Mouse (Mus musculus) heart, embryonic 16.5 days (tissue): ENCODE results near the gene Hs3st2. TPM values are rescaled to one million over a fixed set of nuclear protein-coding genes. Genes with fewer than 3 reads are reported as not detected.

ENCODE experiments used
- ATAC-seq: fragments of 200-750 bp; cut with Nextera tagmentation; replicated peaks from 2 replicates; pipeline ENCODE4 v1.8.0; 2017; ENCODE audit warnings: moderate number of reproducible peaks; ENCODE audit not compliant: insufficient read depth, low FRiP score; ENCODE audit errors: extremely low read depth
- H3K27ac ChIP-seq: fragments of 300-500 bp; sonication (generic); 2 replicates; pipeline ENCODE4 v1.5.1; 2014; ENCODE audit warnings: mild to moderate bottlenecking, low read length, control low read depth, moderate library complexity
- H3K27me3 ChIP-seq: fragments of 300-500 bp; sonication (generic); 2 replicates; pipeline ENCODE4 v1.6.1; 2014; ENCODE audit warnings: low read length, mixed read lengths; ENCODE audit not compliant: control insufficient read depth, insufficient read depth
- H3K36me3 ChIP-seq: fragments of 300-500 bp; sonication (generic); 2 replicates; pipeline ENCODE4 v1.6.1; 2014; ENCODE audit not compliant: control insufficient read depth, insufficient read depth
- H3K4me1 ChIP-seq: fragments of 300-500 bp; sonication (generic); 2 replicates; pipeline ENCODE4 v1.6.1; 2014; ENCODE audit warnings: low read length, mixed read lengths; ENCODE audit not compliant: control insufficient read depth, insufficient read depth
- H3K4me2 ChIP-seq: fragments of 300-500 bp; sonication (generic); 2 replicates; pipeline ENCODE4 v1.6.1; 2014; ENCODE audit warnings: low read depth, mild to moderate bottlenecking, control low read depth, low read length
- H3K4me3 ChIP-seq: fragments of 300-500 bp; sonication (generic); 2 replicates; pipeline ENCODE4 v1.5.1; 2014; ENCODE audit warnings: mild to moderate bottlenecking, control low read depth, low read length
- H3K9ac ChIP-seq: fragments of 300-500 bp; sonication (generic); 2 replicates; pipeline ENCODE4 v1.6.1; 2014; ENCODE audit warnings: low read length, control low read depth
- H3K9me3 ChIP-seq: fragments of 300-500 bp; sonication (generic); replicated peaks from 2 replicates; pipeline ENCODE4 v1.6.1; 2016; ENCODE audit warnings: low read length; ENCODE audit not compliant: control insufficient read depth
- WGBS: fragments of 180-500 bp; shearing (Covaris S2); extraction: QIAGEN DNeasy Blood & Tissue Kit; methylation state at CpG from one replicate; pipeline ENCODE4 v1.1.7; 2014; 5-methylcytosine and 5-hydroxymethylcytosine counted together
- polyA plus RNA-seq: library from polyadenylated mRNA; unstranded; fragments of >200 nt; fragmentation: Nextera tagmentation; extraction: Ambion mirVana; gene quantifications from 2 replicates; pipeline ENCODE4 v1.2.1, GENCODE M21; 2015

The Hs3st2 gene
- polyA plus RNA-seq, 1 experiment from 2014 or later: 0.12 TPM

DNA sequence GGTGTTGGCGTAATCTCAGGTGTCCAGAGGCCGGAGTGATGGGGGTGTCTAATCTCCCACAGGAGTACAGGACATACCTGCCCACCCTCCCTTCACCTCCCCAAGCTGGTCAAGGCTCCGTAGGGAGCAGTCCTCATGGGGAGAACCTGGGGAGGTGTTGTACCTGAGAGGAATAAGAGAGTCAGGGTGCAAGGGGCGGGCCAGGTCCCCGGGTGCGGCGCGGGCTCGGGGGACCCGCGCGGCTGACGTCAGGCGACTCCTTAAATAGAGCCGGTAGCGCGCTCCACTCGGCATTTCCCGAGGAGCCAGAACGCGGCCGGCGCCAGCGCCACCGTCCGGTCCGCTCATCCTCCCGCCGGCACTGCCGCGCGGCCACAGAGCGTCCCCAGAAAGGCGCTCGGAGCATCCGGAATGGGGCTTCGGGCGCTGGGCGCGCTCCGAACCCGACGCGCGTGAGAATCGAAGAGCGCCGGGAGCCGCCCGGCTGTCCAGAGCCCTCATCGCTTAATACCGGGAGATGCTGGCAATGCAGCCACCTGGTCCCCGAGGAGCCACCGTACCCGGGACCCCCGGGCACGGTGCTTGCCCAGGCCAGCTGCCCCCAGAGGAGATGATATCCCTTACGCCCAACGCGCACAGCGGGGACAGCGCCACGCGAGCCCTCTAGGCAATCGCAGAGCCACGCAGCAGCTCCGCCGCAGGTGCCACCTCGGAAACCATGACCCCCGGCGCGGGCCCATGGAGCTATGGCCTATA lies 503 bp downstream of the Hs3st2 start:
- Histone ChIP-seq H3K9me3 (no peaks in the 10 kb centered on the region), H3K9ac (no peak overlapping the region), H3K27ac (no peak overlapping the region), H3K4me2 (peak overlapping the region; percentile 21), H3K27me3 (peaks cover 41% of the 10 kb centered on the region), H3K4me1 (no peaks in the 10 kb centered on the region), H3K36me3 (no peaks in the 10 kb centered on the region), H3K4me3 (peak overlapping the region; percentile 17)
- ATAC-seq: no peak
- 2% methylated on average over 67 of the region's 72 CpGs for WGBS

DNA sequence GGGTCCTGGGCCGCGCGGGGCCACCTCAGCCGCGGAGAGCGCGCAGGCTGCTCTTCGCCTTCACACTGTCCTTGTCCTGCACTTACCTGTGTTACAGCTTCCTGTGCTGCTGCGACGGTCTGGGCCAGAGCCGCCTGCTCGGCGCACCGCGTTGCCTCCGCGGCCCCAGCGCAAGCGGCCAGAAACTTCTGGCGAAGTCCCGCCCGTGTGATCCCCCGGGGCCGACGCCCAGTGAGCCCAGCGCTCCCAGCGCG lies 1.0 kb downstream of the Hs3st2 start:
- peaks cover 41% of the 10 kb centered on the region for H3K27me3 ChIP-seq
- no peak for ATAC-seq
- H3K4me2 ChIP-seq: no peak overlapping the region
- H3K27ac ChIP-seq: no peak overlapping the region
- H3K4me1 ChIP-seq: no peaks in the 10 kb centered on the region
- no peak overlapping the region for H3K9ac ChIP-seq
- H3K4me3 ChIP-seq: no peak overlapping the region
- 2% methylated on average over 28 of the region's 28 CpGs for WGBS
- H3K9me3 ChIP-seq: no peaks in the 10 kb centered on the region
- no peaks in the 10 kb centered on the region for H3K36me3 ChIP-seq

DNA sequence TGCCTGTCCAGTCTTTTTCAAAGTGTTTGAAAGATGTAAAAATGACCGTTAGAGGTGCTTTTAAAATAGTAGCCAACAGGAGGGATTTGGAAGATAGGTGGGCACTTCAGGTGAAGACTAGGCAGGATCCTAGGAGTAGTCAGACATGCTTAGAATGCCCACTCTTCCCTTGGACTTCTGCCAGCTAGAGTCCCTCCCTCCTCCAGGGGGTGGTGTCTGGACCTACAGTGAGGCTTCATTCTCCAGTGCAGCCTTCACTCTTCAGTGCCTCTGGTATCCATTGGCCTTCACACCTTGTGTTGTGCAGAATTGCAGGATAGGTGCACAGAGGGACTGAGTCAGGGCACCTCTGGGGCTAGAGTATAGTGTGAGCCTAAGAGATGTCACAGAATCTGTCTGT lies 2.2 kb downstream of the Hs3st2 start:
- H3K9ac ChIP-seq: no peak overlapping the region
- WGBS: 65% methylated on average over 1 of the region's 1 CpGs
- peaks cover 41% of the 10 kb centered on the region for H3K27me3 ChIP-seq

DNA sequence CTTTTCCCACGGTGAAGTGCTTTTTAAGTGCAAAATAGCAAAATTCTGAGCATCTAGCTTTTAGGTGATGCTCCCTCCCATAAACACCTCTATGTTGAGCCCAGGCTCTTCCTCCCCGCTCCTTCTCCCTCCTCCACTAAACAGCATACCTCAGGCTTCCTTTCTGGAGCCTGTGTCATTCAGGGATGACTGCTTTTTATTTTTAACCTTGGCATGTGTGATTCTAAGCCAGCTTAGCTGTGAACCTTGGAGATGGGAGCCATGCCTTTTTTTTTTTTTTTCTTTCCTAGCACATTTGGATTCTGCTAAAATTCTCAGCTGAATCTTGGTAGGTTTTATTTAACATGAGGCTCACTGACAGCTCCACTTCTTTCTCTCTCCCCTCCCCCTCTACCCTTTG lies 3.2 kb downstream of the Hs3st2 start:
- H3K36me3 ChIP-seq: no peaks in the 10 kb centered on the region
- H3K4me3 ChIP-seq: no peak overlapping the region
- H3K9ac ChIP-seq: no peak overlapping the region
- H3K4me2 ChIP-seq: no peak overlapping the region
- 71% methylated on average over 2 of the region's 2 CpGs for WGBS
- H3K9me3 ChIP-seq: no peaks in the 10 kb centered on the region
- ATAC-seq: no peak
- no peaks in the 10 kb centered on the region for H3K4me1 ChIP-seq
- no peak overlapping the region for H3K27ac ChIP-seq
- peaks cover 41% of the 10 kb centered on the region for H3K27me3 ChIP-seq

More for the DNA sequence above, 2.2 kb downstream of the Hs3st2 start:
- Histone ChIP-seq H3K27ac (no peak overlapping the region), H3K4me2 (no peak overlapping the region), H3K36me3 (no peaks in the 10 kb centered on the region), H3K4me3 (no peak overlapping the region), H3K4me1 (no peaks in the 10 kb centered on the region), H3K9me3 (no peaks in the 10 kb centered on the region)
- ATAC-seq: no peak

DNA sequence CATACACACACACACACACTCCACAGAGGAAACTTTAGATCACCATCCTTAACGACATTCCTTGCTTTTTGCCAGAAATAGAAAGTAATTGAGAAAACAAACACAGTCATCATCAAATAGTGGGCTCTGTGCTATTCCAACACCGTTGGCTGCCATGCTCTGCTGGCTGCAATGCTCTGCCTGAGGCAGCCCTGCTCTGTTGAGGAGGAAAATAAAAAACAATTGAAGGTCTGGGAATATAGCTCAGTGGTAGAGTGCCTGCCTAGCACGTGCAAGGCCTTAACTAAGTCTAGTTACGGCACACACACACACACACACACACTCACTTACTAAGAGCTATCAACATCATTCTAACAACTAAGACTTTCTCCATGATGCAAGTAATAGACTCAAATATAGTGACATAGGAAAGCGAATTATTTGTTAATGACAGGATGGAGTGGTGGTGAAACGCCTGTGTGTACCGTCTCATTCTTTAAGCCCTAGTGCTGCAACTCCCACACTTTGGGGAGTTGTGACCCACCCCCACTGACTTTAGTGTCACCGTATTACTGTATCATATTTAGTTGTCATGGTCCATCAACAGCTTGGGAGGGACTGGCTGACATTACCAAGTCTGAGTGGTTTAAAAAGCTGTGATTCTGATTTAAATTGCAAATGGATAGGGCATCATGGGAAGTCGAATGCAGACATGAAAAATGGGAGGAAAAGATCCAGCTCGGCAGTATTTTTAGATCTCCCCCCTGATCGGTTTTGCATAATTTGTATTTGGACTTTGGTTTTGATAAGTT lies 19.3 kb downstream of the Hs3st2 start:
- no peak overlapping the region for H3K4me2 ChIP-seq
- WGBS: 71% methylated on average over 11 of the region's 11 CpGs
- H3K4me3 ChIP-seq: no peak overlapping the region
- H3K27me3 ChIP-seq: no peaks in the 10 kb centered on the region
- H3K9me3 ChIP-seq: no peaks in the 10 kb centered on the region
- H3K4me1 ChIP-seq: no peaks in the 10 kb centered on the region
- H3K27ac ChIP-seq: no peak overlapping the region
- no peak overlapping the region for H3K9ac ChIP-seq
- H3K36me3 ChIP-seq: no peaks in the 10 kb centered on the region
- ATAC-seq: no peak

DNA sequence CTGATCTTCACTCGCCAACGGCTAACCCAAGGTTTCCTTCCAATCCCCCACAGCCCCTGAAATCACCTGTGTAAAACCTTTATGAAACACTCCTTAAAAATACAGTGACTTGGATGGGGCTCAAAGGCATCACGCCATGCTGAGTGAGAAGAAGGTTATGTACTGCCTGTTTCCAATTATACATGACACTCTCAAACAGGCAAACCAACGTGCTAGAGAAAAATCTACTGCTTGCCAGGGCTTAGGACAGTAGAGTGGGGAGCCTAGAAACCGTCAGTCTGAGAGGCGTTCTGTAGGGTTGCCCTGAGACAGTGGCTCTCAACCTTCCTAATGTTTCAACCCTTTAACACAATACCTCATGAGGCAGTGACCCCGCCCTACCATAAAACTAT lies 19.8 kb downstream of the Hs3st2 start:
- no peaks in the 10 kb centered on the region for H3K36me3 ChIP-seq
- no peak overlapping the region for H3K9ac ChIP-seq
- no peak overlapping the region for H3K4me2 ChIP-seq
- 78% methylated on average over 7 of the region's 7 CpGs for WGBS
- H3K4me1 ChIP-seq: no peaks in the 10 kb centered on the region
- H3K9me3 ChIP-seq: no peaks in the 10 kb centered on the region
- H3K4me3 ChIP-seq: no peak overlapping the region
- H3K27ac ChIP-seq: no peak overlapping the region
- no peak for ATAC-seq
- no peaks in the 10 kb centered on the region for H3K27me3 ChIP-seq

DNA sequence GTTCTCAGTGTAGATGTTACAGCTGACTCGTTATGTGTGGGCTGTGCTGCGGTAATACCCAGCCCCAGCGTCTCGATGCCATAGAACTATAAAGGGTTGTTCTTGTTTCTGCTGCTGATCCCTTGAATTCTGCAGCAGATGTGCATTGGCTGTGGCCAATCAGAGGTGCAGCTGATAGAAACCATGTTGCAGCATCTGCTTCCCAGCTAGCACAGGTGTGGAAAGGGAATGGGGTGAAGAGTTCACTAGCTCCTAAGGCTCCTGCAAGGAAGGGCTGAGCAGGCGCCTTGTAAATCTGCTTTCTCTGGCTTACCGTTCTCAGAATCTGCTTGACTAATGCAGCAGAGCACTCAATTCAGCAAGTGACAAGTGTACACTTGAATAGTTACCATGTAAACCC lies 45.2 kb downstream of the Hs3st2 start:
- H3K4me3 ChIP-seq: no peak overlapping the region
- no peaks in the 10 kb centered on the region for H3K36me3 ChIP-seq
- ATAC-seq: no peak
- H3K9me3 ChIP-seq: no peaks in the 10 kb centered on the region; the same call in 1 of the 2 replicates
- no peaks in the 10 kb centered on the region for H3K4me1 ChIP-seq
- no peak overlapping the region for H3K27ac ChIP-seq
- H3K27me3 ChIP-seq: no peaks in the 10 kb centered on the region
- H3K9ac ChIP-seq: no peak overlapping the region
- 75% methylated on average over 6 of the region's 6 CpGs for WGBS
- H3K4me2 ChIP-seq: no peak overlapping the region

DNA sequence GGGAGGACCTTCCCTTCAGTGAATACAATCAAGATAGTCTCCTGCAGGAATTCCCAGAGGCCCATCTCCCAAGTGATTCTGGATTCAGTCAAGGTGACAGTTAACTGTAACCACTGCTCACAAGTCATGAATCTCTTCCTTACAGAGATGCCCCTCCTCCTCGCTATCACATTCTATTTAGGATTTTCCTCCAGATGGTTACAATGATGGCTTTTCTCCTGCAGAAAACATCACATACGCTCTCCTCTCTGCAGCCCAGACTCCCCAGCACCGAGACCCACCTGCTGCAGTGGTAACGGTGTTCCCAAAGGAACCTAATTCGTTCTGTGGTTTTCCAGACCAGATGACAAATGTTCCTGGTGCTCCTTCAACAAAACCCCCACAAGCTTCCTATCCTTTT lies 49.5 kb downstream of the Hs3st2 start:
- Histone ChIP-seq H3K4me3 (no peak overlapping the region), H3K27me3 (no peaks in the 10 kb centered on the region), H3K9me3 (no peaks in the 10 kb centered on the region; the same call in 1 of the 2 replicates), H3K4me2 (no peak overlapping the region), H3K9ac (no peak overlapping the region), H3K27ac (no peak overlapping the region), H3K4me1 (no peaks in the 10 kb centered on the region), H3K36me3 (no peaks in the 10 kb centered on the region)
- ATAC-seq: no peak
- 72% methylated on average over 5 of the region's 5 CpGs for whole genome bisulfite sequencing

DNA sequence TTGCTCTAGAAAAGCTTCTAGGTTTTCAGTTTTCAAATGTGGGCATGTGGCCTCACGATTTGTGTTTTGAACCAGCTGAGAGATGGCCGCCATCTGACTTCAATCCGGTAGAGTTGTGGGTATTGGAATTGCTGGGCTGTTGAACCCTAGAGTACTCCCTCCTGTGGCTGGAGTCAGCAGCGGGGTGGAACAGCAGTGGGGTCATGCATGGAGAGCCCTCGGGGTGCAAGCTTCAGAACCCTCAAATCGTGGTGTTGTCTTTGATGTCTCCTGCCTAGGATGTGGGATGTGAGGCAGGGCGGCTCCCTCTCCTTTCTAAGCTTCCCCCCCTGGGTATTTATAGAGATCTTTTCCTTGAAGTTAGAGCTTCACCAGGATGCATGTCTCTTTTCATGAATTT lies 52.7 kb downstream of the Hs3st2 start:
- H3K27ac ChIP-seq: no peak overlapping the region
- no peaks in the 10 kb centered on the region for H3K4me1 ChIP-seq
- no peak overlapping the region for H3K4me2 ChIP-seq
- H3K27me3 ChIP-seq: no peaks in the 10 kb centered on the region
- no peak overlapping the region for H3K4me3 ChIP-seq
- no peaks in the 10 kb centered on the region for H3K9me3 ChIP-seq
- no peak for ATAC-seq
- WGBS: 64% methylated on average over 7 of the region's 7 CpGs
- no peaks in the 10 kb centered on the region for H3K36me3 ChIP-seq
- H3K9ac ChIP-seq: no peak overlapping the region
